Mouse (Mus musculus): ENCODE data around the gene Miip. TPM values are rescaled to one million over a fixed set of nuclear protein-coding genes. Genes with fewer than 3 reads are reported as not detected.

Gene Miip
- 73.5 and 88.4 TPM in 2 replicates for polyA plus RNA-seq (2015; fragmentation: Nextera tagmentation; extraction: Ambion mirVana)

- DNase-seq (ENCODE audit: low spot score) = peak; percentile 94
These were observed at the start of gene Miip, which contains the start of gene Fv1 for GRCm38 (mm10) chr4:147868450-147869031. Gene Miip (minus strand): TSS chr4:147868816. Gene Fv1 (plus strand): TSS chr4:147868979.

GRCm38 (mm10) chr4:147909486-147909885, 40.9 kb upstream of the Miip start:
- DNase-seq (ENCODE audit: low spot score) = no peak

GRCm38 (mm10) chr4:147906230-147906629, 37.6 kb upstream of the Miip start:
- DNase-seq (ENCODE audit: low spot score) = no peak

- no peak for DNase-seq (ENCODE audit: low spot score)
These were observed 36.6 kb upstream of the Miip start for GRCm38 (mm10) chr4:147905090-147905659.

- DNase-seq (ENCODE audit: low spot score) = peak; percentile 89
These were observed 35.9 kb upstream of the Miip start, which contains the start of gene Mfn2 for GRCm38 (mm10) chr4:147904313-147905089. Gene Mfn2 (minus strand): TSS chr4:147904704.

- no peak for DNase-seq (ENCODE audit: low spot score)
These were observed 35.0 kb upstream of the Miip start for GRCm38 (mm10) chr4:147903601-147904000.

GRCm38 (mm10) chr4:147902906-147903500, 34.4 kb upstream of the Miip start:
- DNase-seq (ENCODE audit: low spot score) = no peak

- DNase-seq (ENCODE audit: low spot score) = no peak
These were observed 31.8 kb upstream of the Miip start for GRCm38 (mm10) chr4:147900452-147900851.

GRCm38 (mm10) chr4:147897348-147897747, 28.7 kb upstream of the Miip start:
- DNase-seq (ENCODE audit: low spot score) = no peak

GRCm38 (mm10) chr4:147896411-147896810, 27.8 kb upstream of the Miip start:
- no peak for DNase-seq (ENCODE audit: low spot score)

GRCm38 (mm10) chr4:147895815-147896330, 27.3 kb upstream of the Miip start:
- no peak for DNase-seq (ENCODE audit: low spot score)

GRCm38 (mm10) chr4:147890341-147890740, 21.7 kb upstream of the Miip start:
- DNase-seq (ENCODE audit: low spot score) = no peak

GRCm38 (mm10) chr4:147888237-147888636, 19.6 kb upstream of the Miip start:
- no peak for DNase-seq (ENCODE audit: low spot score)

- no peak for DNase-seq (ENCODE audit: low spot score)
These were observed 18.7 kb upstream of the Miip start for GRCm38 (mm10) chr4:147887277-147887676.

- no peak for DNase-seq (ENCODE audit: low spot score)
These were observed 17.5 kb upstream of the Miip start for GRCm38 (mm10) chr4:147886158-147886557.

GRCm38 (mm10) chr4:147884138-147884537, 15.5 kb upstream of the Miip start:
- no peak for DNase-seq (ENCODE audit: low spot score)

GRCm38 (mm10) chr4:147883041-147883440, 14.4 kb upstream of the Miip start:
- no peak for DNase-seq (ENCODE audit: low spot score)

GRCm38 (mm10) chr4:147881792-147882191, 13.2 kb upstream of the Miip start:
- DNase-seq (ENCODE audit: low spot score) = no peak

GRCm38 (mm10) chr4:147879865-147880264, 11.2 kb upstream of the Miip start:
- DNase-seq (ENCODE audit: low spot score) = no peak

GRCm38 (mm10) chr4:147879456-147879855, 10.8 kb upstream of the Miip start:
- no peak for DNase-seq (ENCODE audit: low spot score)

GRCm38 (mm10) chr4:147878537-147878936, 9.9 kb upstream of the Miip start:
- no peak for DNase-seq (ENCODE audit: low spot score)
